Mouse (Mus musculus) monocyte, adult 5-6 weeks (primary cell): ENCODE results near the gene Lrrc25. TPM values are rescaled to one million over a fixed set of nuclear protein-coding genes. Genes with fewer than 3 reads are reported as not detected.
A peak's percentile ranks its signal among the peaks of the same experiment; 100 is the strongest.

ENCODE experiments used
- ATAC-seq: fragments of 153-309, 156-312 bp; replicated peaks from 2 replicates; pipeline ENCODE4 v1.8.0; 2017; ENCODE audit warnings: mild to moderate bottlenecking; ENCODE audit not compliant: low TSS enrichment, insufficient number of reproducible peaks, severe bottlenecking, poor library complexity, low FRiP score
- total RNA-seq: library from RNA; stranded (forward); fragments of 200-1000, 200-491, 200-594 nt; gene quantifications from 3 replicates; pipeline ENCODE4 v1.2.3, GENCODE M21; 2017

Lrrc25 gene
- total RNA-seq, 1 experiment from 2014 or later: 42.6 TPM

DNA sequence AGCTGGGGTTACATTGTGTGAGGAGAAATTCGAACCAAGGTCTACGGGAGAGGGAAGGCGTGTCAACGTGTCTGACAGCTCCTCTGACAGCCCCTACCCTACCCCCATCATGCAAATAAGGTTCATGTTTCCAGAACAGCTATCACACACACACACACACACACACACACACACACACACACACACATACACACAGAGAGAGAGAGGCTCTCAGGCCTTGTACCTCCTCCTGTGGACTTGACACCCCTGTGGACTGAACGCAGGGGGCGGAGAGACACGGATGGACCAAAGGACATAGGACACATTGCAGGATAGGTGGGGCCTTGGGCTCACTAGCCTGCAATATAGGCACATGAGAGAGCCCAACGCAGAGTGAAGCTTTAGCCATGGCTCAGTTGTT, 20.9 kb downstream of the Lrrc25 start:
- ATAC-seq: no peak

DNA sequence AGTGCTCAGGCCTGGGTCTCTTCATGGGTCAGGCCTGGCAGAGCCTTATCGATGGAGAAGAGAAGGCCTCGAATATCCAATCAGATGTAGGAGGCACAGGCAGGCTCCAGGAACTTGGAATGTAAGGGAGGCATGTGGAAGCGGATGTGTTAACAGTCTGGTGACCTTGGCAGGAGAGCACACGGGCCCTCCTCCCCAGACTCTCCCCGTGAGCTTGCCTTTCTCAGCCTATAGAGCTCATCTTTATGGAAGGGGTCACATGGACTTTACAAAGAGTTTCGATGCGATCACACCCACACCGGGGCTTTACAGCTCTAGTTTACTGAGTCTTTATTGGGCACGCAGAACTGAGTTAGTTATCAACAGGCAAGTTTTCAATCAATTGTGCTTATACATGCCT, 22.8 kb downstream of the Lrrc25 start:
- no peak for ATAC-seq

DNA sequence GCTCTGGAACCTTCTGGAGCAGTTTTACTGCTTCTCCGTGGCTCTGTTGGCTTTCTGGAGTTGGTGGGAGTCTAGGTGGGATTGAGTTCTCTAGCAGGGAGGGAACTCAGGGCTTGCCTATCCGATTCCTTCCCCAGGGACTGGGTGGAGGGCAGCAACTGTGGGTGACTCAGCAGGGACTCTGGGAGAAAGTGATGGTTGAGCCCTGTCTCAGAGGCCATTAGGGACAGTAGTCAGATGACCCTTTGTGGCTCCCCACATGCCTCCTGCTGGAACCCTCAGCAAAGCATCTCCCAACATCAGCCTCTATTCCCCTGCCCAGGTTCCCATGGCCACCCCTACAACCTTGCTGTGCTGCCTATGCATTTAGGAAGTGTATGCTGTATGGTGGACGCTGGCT, 27.1 kb downstream of the Lrrc25 start:
- ATAC-seq: no peak

- 0 out of 2 replicates have a peak, but pooled peaks have one; percentile 29 for ATAC-seq
Observed at GRCm38 (mm10) chr8:70644065-70644464, 28.1 kb downstream of the Lrrc25 start.

- no peak for ATAC-seq
Observed at GRCm38 (mm10) chr8:70645501-70646224, 29.7 kb downstream of the Lrrc25 start.

GRCm38 (mm10) chr8:70646369-70646768, 30.4 kb downstream of the Lrrc25 start:
- ATAC-seq: no peak

DNA sequence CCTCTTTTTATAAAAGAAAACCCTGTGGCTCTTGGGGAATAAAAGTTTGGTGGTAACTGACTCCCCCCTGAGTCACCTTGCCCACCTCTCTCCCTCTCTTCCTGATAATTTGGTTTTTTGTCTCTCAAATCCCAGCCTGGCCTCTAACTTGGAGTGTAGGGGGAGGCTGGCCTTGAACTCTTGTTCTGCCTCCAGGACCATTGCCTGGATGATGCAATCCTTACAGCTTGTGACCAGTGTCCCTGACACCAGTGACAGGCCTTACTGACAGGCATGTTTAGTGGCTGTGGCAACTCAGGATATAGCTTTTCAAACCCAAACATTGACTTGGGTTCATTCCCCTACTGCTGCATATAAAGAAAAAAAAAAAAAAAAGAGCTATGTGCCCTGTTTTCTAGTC, 30.8 kb downstream of the Lrrc25 start:
- no peak for ATAC-seq

DNA sequence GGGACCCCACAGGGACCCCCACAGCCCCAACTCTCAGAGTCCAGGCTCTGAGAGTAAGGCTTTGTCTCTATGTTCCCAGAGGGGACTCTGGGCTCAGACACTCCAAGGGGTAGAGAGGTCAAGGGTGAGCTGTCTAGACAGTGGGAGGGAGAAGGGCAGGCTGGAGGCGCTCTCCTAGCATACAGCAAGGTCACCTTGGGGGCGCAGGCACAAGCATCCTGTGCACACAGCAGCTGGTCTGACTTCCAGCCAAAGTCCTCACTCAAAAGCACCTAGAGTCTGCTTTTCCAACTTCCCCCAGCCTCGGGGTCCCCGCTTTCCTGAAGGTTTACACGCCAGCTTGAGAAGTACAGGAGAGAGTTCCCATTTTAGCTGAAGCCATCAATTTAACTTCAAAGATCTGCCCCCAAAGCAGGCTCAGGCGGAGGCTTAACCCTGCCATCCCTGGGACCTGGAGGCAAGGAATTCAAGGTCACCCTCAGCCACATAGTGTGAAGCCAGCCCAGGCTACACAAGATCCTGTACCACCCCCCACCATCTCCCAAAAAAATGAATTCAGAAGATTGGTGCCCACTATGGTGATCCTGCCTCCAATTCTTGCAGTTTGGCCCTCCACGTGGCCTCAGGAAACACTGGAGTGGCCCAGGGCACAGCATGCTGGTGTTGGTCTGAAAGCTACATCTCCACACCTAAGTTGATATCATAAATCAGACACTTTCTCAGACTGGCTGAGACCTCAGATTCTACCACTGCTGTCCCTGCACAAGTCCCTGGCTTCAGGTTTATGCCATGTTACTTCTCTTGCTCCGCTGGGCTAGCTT, 31.6 kb downstream of the Lrrc25 start:
- no peak for ATAC-seq

GRCm38 (mm10) chr8:70648164-70648442, 32.1 kb downstream of the Lrrc25 start:
- no peak for ATAC-seq

DNA sequence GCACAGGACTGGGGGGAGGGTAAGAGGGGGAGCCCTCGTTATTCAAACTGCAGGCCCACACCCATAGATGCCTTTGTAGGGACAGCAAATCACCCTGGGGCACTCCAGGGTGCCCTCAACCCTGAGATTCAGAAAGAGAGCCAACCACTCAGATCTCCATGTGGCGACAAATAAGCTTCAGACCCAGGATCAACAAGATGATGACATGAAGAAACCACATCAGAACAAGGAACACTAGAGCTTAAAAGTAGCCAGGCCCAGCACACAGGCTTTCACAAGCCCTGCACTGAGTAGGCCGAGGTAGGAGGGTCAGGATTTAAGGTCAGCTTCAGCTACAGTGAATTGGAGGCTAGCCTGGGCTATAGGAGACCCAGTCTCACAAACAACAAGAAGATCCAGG, 33.0 kb downstream of the Lrrc25 start:
- no peak for ATAC-seq

GRCm38 (mm10) chr8:70649324-70649723, 33.4 kb downstream of the Lrrc25 start:
- no peak for ATAC-seq

GRCm38 (mm10) chr8:70650351-70650750, 34.4 kb downstream of the Lrrc25 start:
- ATAC-seq: no peak

GRCm38 (mm10) chr8:70653226-70653625, 37.3 kb downstream of the Lrrc25 start:
- ATAC-seq: peak; percentile 66

DNA sequence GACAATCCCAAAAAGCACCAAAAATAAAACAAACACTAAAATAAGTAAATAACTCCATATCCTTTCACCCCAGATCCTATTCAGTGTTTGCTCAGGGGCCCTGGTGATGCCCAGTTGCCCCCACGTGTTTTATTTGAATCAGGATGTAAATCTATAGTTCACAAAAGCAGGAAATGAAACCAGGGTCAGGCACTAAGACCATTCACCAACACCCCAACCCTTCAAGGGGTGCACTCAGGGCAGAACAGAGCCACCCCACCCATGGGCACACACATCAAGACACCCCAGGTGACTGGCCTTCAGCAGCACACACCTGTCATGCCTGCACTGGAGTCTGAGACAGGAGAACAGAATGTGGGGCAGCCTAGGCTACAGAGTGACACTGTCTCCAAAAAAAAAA, 38.2 kb downstream of the Lrrc25 start:
- peak; percentile 40; the same call in 1 of the 2 replicates for ATAC-seq

DNA sequence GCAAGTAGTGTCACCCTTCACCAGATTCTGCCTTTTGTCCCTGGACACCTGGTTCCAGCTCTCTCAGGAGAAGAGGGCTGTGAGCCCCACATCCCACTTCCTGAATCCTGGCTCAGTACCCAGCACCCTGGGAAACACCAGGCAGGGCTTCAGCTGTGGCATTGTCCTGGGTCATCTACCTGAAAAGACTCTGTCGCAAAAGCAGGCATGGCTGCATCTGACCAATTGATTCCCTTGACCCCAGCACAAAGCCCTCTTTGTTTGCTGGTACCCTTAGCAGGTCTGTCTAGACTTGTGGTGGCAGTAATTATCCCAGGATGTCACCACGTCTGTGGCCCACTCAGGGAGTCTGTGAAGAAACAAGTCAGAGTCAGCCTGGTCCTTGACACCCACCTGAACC, 39.5 kb downstream of the Lrrc25 start:
- ATAC-seq: no peak

GRCm38 (mm10) chr8:70656193-70656790, 40.3 kb downstream of the Lrrc25 start:
- ATAC-seq: no peak

GRCm38 (mm10) chr8:70657214-70657613, 41.3 kb downstream of the Lrrc25 start:
- ATAC-seq: no peak

DNA sequence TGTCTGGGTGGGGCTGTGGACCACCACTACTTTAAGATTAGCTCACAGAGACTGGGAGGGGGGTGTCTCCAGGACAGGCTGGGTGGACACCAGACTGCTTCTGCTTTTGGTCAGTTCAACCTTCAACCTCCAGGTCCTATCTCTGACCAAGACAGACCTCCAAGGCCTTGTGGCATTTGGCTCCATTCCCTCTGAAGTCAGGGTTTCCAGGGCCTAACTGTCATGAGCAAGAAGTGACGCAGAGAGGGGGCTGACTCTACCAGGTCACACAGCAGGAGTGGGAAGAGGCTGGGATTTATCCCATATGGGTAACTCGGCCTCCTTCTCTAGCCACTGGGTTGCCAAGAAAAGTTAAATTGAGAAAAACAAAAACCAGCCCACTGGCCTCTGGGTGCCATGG, 41.8 kb downstream of the Lrrc25 start:
- no peak for ATAC-seq

DNA sequence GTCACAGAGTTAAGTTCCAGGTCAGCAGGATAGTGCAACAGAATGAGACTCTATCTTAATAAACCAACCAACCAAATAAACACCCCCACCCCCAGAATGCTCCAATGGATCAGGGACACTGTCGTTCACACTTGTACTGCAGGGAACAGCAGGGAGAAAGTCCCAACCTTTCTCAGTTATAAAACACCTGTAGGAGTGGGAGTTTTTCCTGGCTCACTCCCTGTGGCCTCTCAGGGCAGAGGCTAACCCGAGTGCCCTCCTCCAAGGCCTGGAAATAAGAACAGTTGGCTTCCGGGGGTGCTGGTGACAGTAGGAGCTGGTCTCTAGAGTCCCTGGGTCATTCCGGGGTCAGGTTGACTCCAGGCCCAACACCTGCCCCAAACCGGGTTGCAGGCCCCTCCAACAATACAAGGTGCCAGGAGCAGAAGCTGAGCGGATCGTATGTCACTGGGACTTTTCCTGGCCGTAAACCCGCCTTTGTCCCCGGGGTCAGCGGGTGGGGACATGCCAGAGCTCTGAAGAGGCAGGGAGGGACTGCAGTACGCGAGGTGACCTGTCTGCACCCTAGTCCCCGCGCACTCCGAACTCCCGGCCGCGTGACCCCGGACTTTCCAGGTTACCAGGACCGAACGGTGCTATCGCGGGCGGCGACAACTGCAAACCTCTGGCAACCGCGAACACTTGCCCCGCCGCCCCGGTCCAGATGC, 43.1 kb downstream of the Lrrc25 start:
- peak; percentile 36; the same call in 1 of the 2 replicates for ATAC-seq
